Mouse (Mus musculus): ENCODE measurements around the gene Cacna2d3. TPM values are rescaled to one million over a fixed set of nuclear protein-coding genes. Genes with fewer than 3 reads are reported as not detected.

Gene Cacna2d3
- polyA plus RNA-seq, 1 experiment = not detected

- Histone ChIP-seq H3K4me1 (ENCODE audit: control insufficient read depth, insufficient read depth, low read length) (no peaks in the 10 kb centered on the region), H3K4me3 (ENCODE audit: insufficient read depth, low read depth, low read length) (no peak overlapping the region), H3K27ac (ENCODE audit: insufficient read depth, low read depth, low read length) (no peak overlapping the region)
- no peak for TF ChIP-seq POLR2A (IDR thresholded peaks at IDR 0.05; ENCODE audit: insufficient read depth, low read depth, low read length)
- no peak for TF ChIP-seq CTCF (IDR thresholded peaks at IDR 0.05; ENCODE audit: insufficient read depth, low read depth, low read length)
- WGBS = 49% methylated on average over 8 of the region's 8 CpGs
Measured at GRCm38 (mm10) chr14:29402471-29402870, 319.2 kb downstream of the Cacna2d3 start.

GRCm38 (mm10) chr14:29393786-29394185 lies 327.9 kb downstream of the Cacna2d3 start:
- WGBS = 95% methylated on average over 8 of the region's 8 CpGs
- Histone ChIP-seq H3K4me1 (ENCODE audit: control insufficient read depth, insufficient read depth, low read length) (no peaks in the 10 kb centered on the region), H3K4me3 (ENCODE audit: insufficient read depth, low read depth, low read length) (no peak overlapping the region), H3K27ac (ENCODE audit: insufficient read depth, low read depth, low read length) (no peak overlapping the region)
- no peak for TF ChIP-seq CTCF (IDR thresholded peaks at IDR 0.05; ENCODE audit: insufficient read depth, low read depth, low read length)
- TF ChIP-seq POLR2A (IDR thresholded peaks at IDR 0.05; ENCODE audit: insufficient read depth, low read depth, low read length) = no peak

GRCm38 (mm10) chr14:29392851-29393250 lies 328.8 kb downstream of the Cacna2d3 start:
- no peak overlapping the region for H3K4me3 ChIP-seq (ENCODE audit: insufficient read depth, low read depth, low read length)
- 98% methylated on average over 3 of the region's 3 CpGs for WGBS
- H3K4me1 ChIP-seq (ENCODE audit: control insufficient read depth, insufficient read depth, low read length) = no peaks in the 10 kb centered on the region
- no peak overlapping the region for H3K27ac ChIP-seq (ENCODE audit: insufficient read depth, low read depth, low read length)
- TF ChIP-seq POLR2A (IDR thresholded peaks at IDR 0.05; ENCODE audit: insufficient read depth, low read depth, low read length) (no peak), CTCF (IDR thresholded peaks at IDR 0.05; ENCODE audit: insufficient read depth, low read depth, low read length) (no peak)

GRCm38 (mm10) chr14:29391489-29391888 lies 330.2 kb downstream of the Cacna2d3 start:
- Histone ChIP-seq H3K4me1 (ENCODE audit: control insufficient read depth, insufficient read depth, low read length) (no peaks in the 10 kb centered on the region), H3K4me3 (ENCODE audit: insufficient read depth, low read depth, low read length) (no peak overlapping the region), H3K27ac (ENCODE audit: insufficient read depth, low read depth, low read length) (no peak overlapping the region)
- TF ChIP-seq POLR2A (IDR thresholded peaks at IDR 0.05; ENCODE audit: insufficient read depth, low read depth, low read length) (no peak), CTCF (IDR thresholded peaks at IDR 0.05; ENCODE audit: insufficient read depth, low read depth, low read length) (no peak)
- WGBS = 91% methylated on average over 2 of the region's 2 CpGs

GRCm38 (mm10) chr14:29387761-29388160 lies 333.9 kb downstream of the Cacna2d3 start:
- TF ChIP-seq POLR2A (IDR thresholded peaks at IDR 0.05; ENCODE audit: insufficient read depth, low read depth, low read length) (no peak), CTCF (IDR thresholded peaks at IDR 0.05; ENCODE audit: insufficient read depth, low read depth, low read length) (no peak)
- Histone ChIP-seq H3K27ac (ENCODE audit: insufficient read depth, low read depth, low read length) (no peak overlapping the region), H3K4me1 (ENCODE audit: control insufficient read depth, insufficient read depth, low read length) (no peaks in the 10 kb centered on the region), H3K4me3 (ENCODE audit: insufficient read depth, low read depth, low read length) (no peak overlapping the region)
- 88% methylated on average over 3 of the region's 3 CpGs for WGBS

GRCm38 (mm10) chr14:29385500-29385899 lies 336.2 kb downstream of the Cacna2d3 start:
- H3K4me1 ChIP-seq (ENCODE audit: control insufficient read depth, insufficient read depth, low read length) = no peaks in the 10 kb centered on the region
- no peak overlapping the region for H3K4me3 ChIP-seq (ENCODE audit: insufficient read depth, low read depth, low read length)
- H3K27ac ChIP-seq (ENCODE audit: insufficient read depth, low read depth, low read length) = no peak overlapping the region
- TF ChIP-seq POLR2A (IDR thresholded peaks at IDR 0.05; ENCODE audit: insufficient read depth, low read depth, low read length) (no peak), CTCF (IDR thresholded peaks at IDR 0.05; ENCODE audit: insufficient read depth, low read depth, low read length) (no peak)

- H3K4me3 ChIP-seq (ENCODE audit: insufficient read depth, low read depth, low read length) = no peak overlapping the region
- H3K27ac ChIP-seq (ENCODE audit: insufficient read depth, low read depth, low read length) = no peak overlapping the region
- WGBS = 86% methylated on average over 2 of the region's 2 CpGs
- no peaks in the 10 kb centered on the region for H3K4me1 ChIP-seq (ENCODE audit: control insufficient read depth, insufficient read depth, low read length)
- no peak for TF ChIP-seq CTCF (IDR thresholded peaks at IDR 0.05; ENCODE audit: insufficient read depth, low read depth, low read length)
- no peak for TF ChIP-seq POLR2A (IDR thresholded peaks at IDR 0.05; ENCODE audit: insufficient read depth, low read depth, low read length)
Measured at GRCm38 (mm10) chr14:29382786-29383185, 338.9 kb downstream of the Cacna2d3 start.

- Histone ChIP-seq H3K4me3 (ENCODE audit: insufficient read depth, low read depth, low read length) (no peak overlapping the region), H3K27ac (ENCODE audit: insufficient read depth, low read depth, low read length) (no peak overlapping the region), H3K4me1 (ENCODE audit: control insufficient read depth, insufficient read depth, low read length) (no peaks in the 10 kb centered on the region)
- TF ChIP-seq CTCF (IDR thresholded peaks at IDR 0.05; ENCODE audit: insufficient read depth, low read depth, low read length) (no peak), POLR2A (IDR thresholded peaks at IDR 0.05; ENCODE audit: insufficient read depth, low read depth, low read length) (no peak)
- WGBS = 74% methylated on average over 5 of the region's 5 CpGs
Measured at GRCm38 (mm10) chr14:29366911-29367310, 354.8 kb downstream of the Cacna2d3 start.

- Histone ChIP-seq H3K4me3 (ENCODE audit: insufficient read depth, low read depth, low read length) (no peak overlapping the region), H3K27ac (ENCODE audit: insufficient read depth, low read depth, low read length) (no peak overlapping the region), H3K4me1 (ENCODE audit: control insufficient read depth, insufficient read depth, low read length) (no peaks in the 10 kb centered on the region)
- TF ChIP-seq POLR2A (IDR thresholded peaks at IDR 0.05; ENCODE audit: insufficient read depth, low read depth, low read length) = no peak
- 72% methylated on average over 3 of the region's 3 CpGs for WGBS
Measured at GRCm38 (mm10) chr14:29362448-29362847, 359.2 kb downstream of the Cacna2d3 start.

- Histone ChIP-seq H3K27ac (ENCODE audit: insufficient read depth, low read depth, low read length) (no peak overlapping the region), H3K4me3 (ENCODE audit: insufficient read depth, low read depth, low read length) (no peak overlapping the region), H3K4me1 (ENCODE audit: control insufficient read depth, insufficient read depth, low read length) (no peaks in the 10 kb centered on the region)
- TF ChIP-seq POLR2A (IDR thresholded peaks at IDR 0.05; ENCODE audit: insufficient read depth, low read depth, low read length) (no peak), CTCF (IDR thresholded peaks at IDR 0.05; ENCODE audit: insufficient read depth, low read depth, low read length) (no peak)
- 55% methylated on average over 4 of the region's 4 CpGs for WGBS
Measured at GRCm38 (mm10) chr14:29350627-29351026, 371.0 kb downstream of the Cacna2d3 start.

All from olfactory bulb, adult 2 months (tissue).